Mouse (Mus musculus) layer of hippocampus, adult 9-10 months (tissue): ENCODE results near the gene Dlx1.

ENCODE experiments used
- DNase-seq: peaks from one replicate; pipeline ENCODE4 v3.0.0; 2022; ENCODE audit warnings: low spot score

Dlx1 gene

DNA sequence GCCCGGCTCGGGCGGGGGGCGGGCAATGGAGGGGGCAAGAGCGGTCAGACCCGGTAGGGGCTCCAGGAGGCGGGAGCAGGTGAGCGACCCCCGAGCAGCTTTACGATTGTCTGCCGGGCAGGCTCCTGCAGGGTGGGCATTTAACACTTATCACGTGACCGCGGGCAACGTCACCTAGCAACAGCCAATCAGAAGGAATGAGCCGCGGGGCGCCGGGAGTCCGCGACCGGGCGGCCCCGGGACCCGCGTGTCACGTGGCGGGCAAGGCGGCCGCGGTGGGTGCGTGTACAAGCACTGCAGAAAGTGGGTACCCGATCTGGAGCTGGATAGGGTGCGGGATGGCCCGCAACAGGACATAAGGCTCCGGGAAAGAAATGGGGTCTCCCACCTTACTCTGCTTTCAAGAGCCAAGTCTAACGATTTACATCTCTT, 18.7 kb downstream of the Dlx1 start, which contains the start of gene Dlx2:
Gene Dlx2 (minus strand): TSS at position 115 of the 432 bp plus-strand sequence.
- no peak for DNase-seq

DNA sequence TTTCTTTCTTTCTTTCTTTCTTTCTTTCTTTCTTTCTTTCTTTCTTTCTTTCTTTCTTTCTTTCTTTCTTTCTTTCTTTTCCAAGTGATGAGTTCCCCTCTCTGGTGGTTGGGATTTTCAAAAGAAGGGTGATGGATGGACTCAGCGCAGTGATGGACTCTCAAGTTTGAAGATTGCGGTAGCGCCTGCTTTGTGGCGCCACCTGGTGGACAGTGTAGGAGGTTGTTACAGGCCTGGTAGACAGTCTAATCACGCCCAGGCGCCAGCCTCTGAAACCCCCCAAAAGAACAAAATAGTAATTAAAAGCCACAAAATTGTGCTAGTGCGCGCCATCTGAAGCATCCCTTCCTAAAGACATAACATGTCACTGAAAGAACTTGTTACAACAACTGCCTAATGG, 19.9 kb downstream of the Dlx1 start:
- no peak for DNase-seq

DNA sequence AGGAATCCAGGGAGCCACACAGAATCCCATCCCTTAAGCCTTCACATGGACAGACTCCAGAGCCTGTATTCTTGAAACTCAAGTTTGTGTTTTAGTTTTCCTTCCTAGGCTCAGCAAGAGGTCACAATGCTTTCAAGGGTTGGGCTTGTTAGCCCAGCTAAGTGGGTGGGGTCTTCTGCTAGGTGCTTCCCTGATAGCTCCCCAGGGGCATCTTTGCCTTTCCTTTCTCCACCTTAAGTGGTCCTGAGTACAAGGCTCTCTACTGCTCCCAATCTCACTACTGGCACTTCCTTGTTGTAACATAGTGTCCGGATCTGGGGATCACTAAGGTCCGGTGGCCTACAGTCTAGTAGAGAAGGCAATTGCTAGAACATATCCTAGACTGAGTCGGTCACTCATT, 22.4 kb downstream of the Dlx1 start:
- DNase-seq: no peak

DNA sequence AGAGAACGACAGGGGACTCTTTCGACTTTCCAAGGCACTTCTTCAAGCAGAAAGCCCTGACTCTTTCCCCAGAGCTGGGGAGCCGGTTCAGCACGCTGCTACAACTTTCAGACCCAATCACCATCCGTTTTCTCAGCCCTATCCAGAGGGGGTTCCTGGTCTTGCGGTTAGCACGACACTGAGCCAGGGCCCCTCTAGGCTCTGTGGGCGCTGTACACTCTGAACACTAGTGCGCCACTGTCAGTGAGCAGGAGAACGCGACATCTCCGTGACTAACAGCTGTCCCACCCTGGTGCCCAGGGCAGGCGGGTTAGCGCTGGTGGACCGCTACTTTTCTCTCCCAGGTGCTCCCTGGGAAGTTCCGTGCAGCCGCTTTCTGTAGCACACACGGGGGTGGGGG, 23.8 kb downstream of the Dlx1 start:
- no peak for DNase-seq

DNA sequence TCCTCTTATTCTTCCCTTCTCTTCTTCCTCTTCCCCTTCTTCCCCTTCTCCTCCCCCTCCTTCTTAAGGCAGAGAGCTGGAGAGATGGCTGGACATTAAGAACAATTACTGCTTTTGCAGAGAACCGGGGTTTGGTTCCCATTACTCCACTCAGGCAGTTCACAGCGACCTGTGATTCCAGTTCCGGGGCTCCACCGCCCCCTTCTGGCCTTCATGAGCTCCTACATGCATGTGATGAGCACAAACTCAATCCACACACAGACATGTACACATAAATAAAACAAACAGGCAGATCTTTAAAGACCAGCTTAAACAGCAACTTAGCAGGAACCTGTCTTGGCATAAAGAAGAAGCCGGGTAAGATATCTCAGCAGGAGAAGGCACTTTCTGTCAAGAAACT, 28.2 kb downstream of the Dlx1 start:
- no peak for DNase-seq

DNA sequence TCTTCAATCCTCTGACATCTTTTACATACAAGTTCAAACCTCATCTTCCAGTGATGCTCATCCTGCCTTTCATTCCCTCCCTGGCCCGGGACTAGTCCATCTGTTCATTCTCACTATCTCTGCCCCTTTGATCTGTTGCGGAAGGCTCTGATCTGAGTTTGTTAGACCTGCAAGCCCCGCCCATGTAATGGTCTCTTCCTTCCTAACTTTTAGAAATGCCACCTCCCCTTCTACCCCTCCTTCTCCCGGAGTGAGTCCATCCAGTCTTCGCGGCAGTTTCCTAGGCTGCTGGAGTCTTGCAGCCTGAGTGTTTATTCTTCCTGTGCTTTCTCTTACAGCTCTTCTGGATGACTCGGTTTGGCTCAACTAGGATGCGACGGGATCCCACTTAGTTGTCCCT, 38.6 kb downstream of the Dlx1 start:
- DNase-seq: no peak

DNA sequence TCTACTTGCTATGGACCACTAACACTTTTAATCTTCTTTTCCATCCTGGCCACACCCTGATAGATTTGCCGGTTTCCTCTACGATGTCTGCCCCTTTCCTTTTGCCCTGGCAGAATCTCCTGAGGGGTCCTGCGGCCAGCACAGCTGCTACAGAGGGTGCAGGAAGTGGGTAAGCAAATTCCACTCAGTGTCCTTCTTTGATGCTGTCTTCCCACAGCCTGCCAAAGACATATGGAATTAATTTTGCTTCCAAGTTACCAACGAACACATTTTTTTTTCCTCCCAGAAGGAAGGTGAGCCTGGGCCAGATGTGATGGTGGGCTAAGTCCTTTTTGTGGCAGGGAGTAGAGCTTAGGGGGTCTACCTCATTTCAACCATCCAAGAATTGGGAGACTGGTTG, 45.8 kb downstream of the Dlx1 start:
- no peak for DNase-seq

DNA sequence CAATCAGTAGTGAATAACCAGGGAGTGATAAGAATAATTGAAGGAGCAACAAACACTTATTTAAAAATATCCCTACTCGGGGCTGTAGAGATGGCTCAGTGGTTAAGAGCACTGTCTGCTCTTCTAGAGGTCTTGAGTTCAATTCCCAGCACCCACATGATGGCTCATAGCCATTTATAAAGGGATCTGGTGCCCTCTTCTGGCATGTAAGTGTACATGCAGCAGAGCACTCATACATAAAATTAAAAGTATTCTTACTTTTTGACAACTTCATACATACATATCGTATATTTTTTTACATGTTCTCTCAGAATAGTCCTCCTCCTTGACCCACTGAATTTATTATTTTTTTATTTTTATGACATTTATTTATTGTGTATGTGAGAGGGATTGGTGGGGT, 49.1 kb downstream of the Dlx1 start:
- no peak for DNase-seq

DNA sequence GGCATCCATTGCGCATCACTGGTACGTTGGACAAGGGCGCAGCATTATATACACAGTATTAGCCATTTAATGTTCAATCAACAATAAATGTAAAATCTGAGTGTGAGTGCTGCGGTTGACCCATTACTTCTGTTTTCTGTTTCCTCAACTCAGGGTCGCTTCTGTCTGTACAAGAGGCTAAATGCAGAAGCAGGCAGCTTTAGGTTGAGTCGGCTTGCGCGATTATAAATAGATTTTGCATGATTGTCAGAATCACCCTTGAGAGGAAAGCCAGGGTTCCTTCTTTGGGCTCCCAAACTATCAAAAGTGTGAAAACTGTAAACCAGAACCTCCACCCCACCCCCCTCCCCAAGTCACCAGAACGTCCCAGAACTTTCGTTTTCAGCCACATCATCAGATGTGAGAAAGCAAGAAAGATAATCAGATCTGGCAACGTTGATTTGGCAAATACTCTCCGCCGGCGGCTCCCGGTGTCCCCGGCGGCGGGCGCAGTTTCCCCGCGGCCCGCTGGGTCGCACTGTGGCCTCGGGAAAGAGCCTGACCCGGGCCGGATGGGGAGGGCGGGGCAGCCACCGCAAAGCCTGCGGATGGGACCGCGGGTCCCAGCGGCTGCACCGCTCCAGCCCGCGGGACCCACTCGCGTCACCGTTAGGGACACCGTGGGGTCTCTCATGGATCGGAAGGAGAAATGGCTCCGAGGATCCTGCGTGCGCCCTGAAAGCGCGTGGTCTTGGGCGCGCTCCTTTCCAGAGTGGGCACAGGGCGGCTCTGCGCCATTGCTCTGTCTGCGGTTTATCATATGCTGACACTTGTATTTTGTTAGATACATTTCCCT, 52.9 kb downstream of the Dlx1 start:
- no peak for DNase-seq

DNA sequence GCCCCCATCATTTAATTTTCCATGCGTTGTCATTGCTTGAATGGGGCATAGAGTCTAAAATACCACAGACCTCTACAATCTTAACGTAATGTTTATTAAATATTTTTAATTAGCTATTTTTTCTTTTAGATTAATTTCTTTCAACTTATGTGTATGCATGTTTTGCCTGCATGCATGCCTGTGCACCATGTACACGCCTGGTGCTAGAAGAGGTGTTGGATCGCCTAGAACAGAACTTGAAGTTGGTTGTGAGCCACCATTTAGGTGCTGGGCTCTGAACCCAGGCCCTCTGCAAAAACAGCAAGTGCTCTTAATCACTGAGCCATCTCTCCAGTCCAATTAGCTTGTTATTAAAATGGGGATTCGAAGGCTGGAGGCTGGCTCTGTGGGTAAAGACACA, 53.6 kb downstream of the Dlx1 start:
- no peak for DNase-seq
